Mouse (Mus musculus) cerebellum, adult 2 months (tissue): Measurements from ENCODE around the gene Wdr24. TPM values are rescaled to one million over a fixed set of nuclear protein-coding genes. Genes with fewer than 3 reads are reported as not detected.

Experiments
- DNase-seq, 2 experiments: peaks; one replicate each; pipeline ENCODE4 v3.0.0; 2021
- H3K27ac ChIP-seq: fragments of 200-500 bp; 2 replicates; pipeline ENCODE4 v1.5.1; 2012; ENCODE audit warnings: low read length, control low read depth, inconsistent platforms; ENCODE audit not compliant: insufficient read depth
- H3K27me3 ChIP-seq: fragments of 200-500 bp; 2 replicates; pipeline ENCODE4 v1.6.1; 2012; ENCODE audit warnings: inconsistent platforms, mild to moderate bottlenecking, low read length, moderate library complexity; ENCODE audit not compliant: control insufficient read depth, insufficient read depth
- H3K4me1 ChIP-seq: fragments of 200-500 bp; 2 replicates; pipeline ENCODE4 v1.6.1; 2011; ENCODE audit warnings: low read length; ENCODE audit not compliant: control insufficient read depth, insufficient read depth
- H3K4me3 ChIP-seq: fragments of 200-500 bp; replicated peaks from 2 replicates; pipeline ENCODE3; 2011; ENCODE audit warnings: mild to moderate bottlenecking, low read depth, low read length, control low read depth; ENCODE audit not compliant: insufficient read depth
- CTCF ChIP-seq: fragments of 200-500 bp; IDR thresholded peaks from 2 replicates; pipeline ENCODE4 v1.5.1; 2011; ENCODE audit warnings: low read depth, mild to moderate bottlenecking, control low read depth, low read length, moderate library complexity, borderline replicate concordance; ENCODE audit not compliant: insufficient read depth
- POLR2A ChIP-seq: fragments of 200-500 bp; IDR thresholded peaks from 2 replicates; pipeline ENCODE4 v1.6.1; 2011; ENCODE audit warnings: low read length, control low read depth, borderline replicate concordance; ENCODE audit not compliant: insufficient read depth
- WGBS: fragments of 180-500 bp; shearing (Covaris S2); methylation state at CpG from one replicate; pipeline ENCODE4 v1.1.7; 2018; 5-methylcytosine and 5-hydroxymethylcytosine counted together
- polyA plus RNA-seq: library from polyadenylated mRNA; depleted of rRNA; stranded (reverse); fragments of >200 nt; gene quantifications from 2 replicates; pipeline ENCODE4 v1.2.3, GENCODE M21; 2012

Wdr24 gene
- polyA plus RNA-seq, 1 experiment = 32.8 TPM

- Histone ChIP-seq H3K27ac (no peak overlapping the region), H3K4me1 (peaks cover 15% of the 10 kb centered on the region), H3K27me3 (no peaks in the 10 kb centered on the region), H3K4me3 (no peak overlapping the region)
- TF ChIP-seq POLR2A (no peak), CTCF (no peak)
- no peak for DNase-seq
- 89% methylated on average over 9 of the region's 9 CpGs for WGBS
Measured at GRCm38 (mm10) chr17:25786781-25787504, 36.5 kb upstream of the Wdr24 start.

- H3K27me3 ChIP-seq = no peaks in the 10 kb centered on the region
Measured at GRCm38 (mm10) chr17:25791320-25791842, 32.0 kb upstream of the Wdr24 start.

GRCm38 (mm10) chr17:25791843-25792527 is 31.4 kb upstream of the Wdr24 start:
- TF ChIP-seq POLR2A (peak; percentile 93), CTCF (no peak)
- under 1% methylated on average over 45 of the region's 45 CpGs for WGBS
- H3K27me3 ChIP-seq = no peaks in the 10 kb centered on the region

More at GRCm38 (mm10) chr17:25791320-25791842, 32.0 kb upstream of the Wdr24 start:
- Histone ChIP-seq H3K4me1 (peaks cover 8% of the 10 kb centered on the region), H3K4me3 (peak overlapping the region; percentile 91), H3K27ac (no peak overlapping the region)
- TF ChIP-seq POLR2A (no peak), CTCF (no peak)
- DNase-seq = peak in 1 of 2 experiments; percentile 53
- WGBS = 11% methylated on average over 19 of the region's 19 CpGs

GRCm38 (mm10) chr17:25792615-25793014 is 30.8 kb upstream of the Wdr24 start, which contains the start of gene Fam173a:
Fam173a (minus strand) TSS chr17:25792901.
- WGBS = 0% methylated on average over 14 of the region's 14 CpGs
- peak in 1 of 2 experiments; percentile 64 for DNase-seq
- H3K4me3 ChIP-seq = peak within 1 kb of the TSS; percentile 91
- H3K4me1 ChIP-seq = peaks cover 8% of the 10 kb centered on the region
- H3K27ac ChIP-seq = peak within 1 kb of the TSS; percentile 95
- no peaks in the 10 kb centered on the region for H3K27me3 ChIP-seq
- TF ChIP-seq CTCF (no peak), POLR2A (no peak)

More at GRCm38 (mm10) chr17:25791843-25792527, 31.4 kb upstream of the Wdr24 start:
- H3K4me1 ChIP-seq = peaks cover 8% of the 10 kb centered on the region
- peak overlapping the region; percentile 91 for H3K4me3 ChIP-seq
- H3K27ac ChIP-seq = peak overlapping the region; percentile 95
- DNase-seq = peak; percentile 86 to 92

- peak in 1 of 2 experiments; percentile 27 for DNase-seq
- peaks cover 8% of the 10 kb centered on the region for H3K4me1 ChIP-seq
- WGBS = 20% methylated on average over 13 of the region's 13 CpGs
- no peak for TF ChIP-seq POLR2A
- no peak for TF ChIP-seq CTCF
- H3K27me3 ChIP-seq = no peaks in the 10 kb centered on the region
- H3K27ac ChIP-seq = no peak overlapping the region
- no peak overlapping the region for H3K4me3 ChIP-seq
Measured at GRCm38 (mm10) chr17:25794197-25794596, 29.2 kb upstream of the Wdr24 start.

GRCm38 (mm10) chr17:25794998-25795397 is 28.4 kb upstream of the Wdr24 start:
- Histone ChIP-seq H3K27me3 (no peaks in the 10 kb centered on the region), H3K4me3 (no peak overlapping the region), H3K4me1 (peaks cover 8% of the 10 kb centered on the region), H3K27ac (peak overlapping the region; percentile 56; the same call in 1 of the 2 replicates)
- DNase-seq = no peak
- WGBS = 45% methylated on average over 17 of the region's 17 CpGs
- TF ChIP-seq CTCF (no peak), POLR2A (no peak)

- Histone ChIP-seq H3K27ac (peak within 1 kb of the TSS; percentile 56; the same call in 1 of the 2 replicates), H3K4me3 (peak within 1 kb of the TSS; percentile 42), H3K4me1 (peaks cover 8% of the 10 kb centered on the region), H3K27me3 (no peaks in the 10 kb centered on the region)
- TF ChIP-seq CTCF (no peak), POLR2A (no peak)
- WGBS = 38% methylated on average over 6 of the region's 6 CpGs
- DNase-seq = peak in 1 of 2 experiments; percentile 68
Measured at GRCm38 (mm10) chr17:25795609-25796092, 27.8 kb upstream of the Wdr24 start, which contains the start of gene AC134908.4. AC134908.4 (minus strand) TSS chr17:25795659.
